Mouse (Mus musculus): Measurements from ENCODE around the gene Acacb. TPM values are rescaled to one million over a fixed set of nuclear protein-coding genes. Genes with fewer than 3 reads are reported as not detected.

The Acacb gene
- polyA plus RNA-seq, 1 experiment from 2014 or later, result 0.54 TPM

GRCm38 (mm10) chr5:114299156-114299855, 153.0 kb downstream of the Acacb start:
- no peak for DNase-seq (ENCODE audit: low spot score)
- no peak overlapping the region for H3K4me3 ChIP-seq (ENCODE audit: low read depth, low read length)
- 55% methylated on average over 22 of the region's 22 CpGs for WGBS
- no peaks in the 10 kb centered on the region for H3K27me3 ChIP-seq (replicated peaks; ENCODE audit: insufficient read depth, low read length)
- H3K4me1 ChIP-seq (ENCODE audit: insufficient read depth, low read depth, low read length), result no peaks in the 10 kb centered on the region
- TF ChIP-seq CTCF (IDR thresholded peaks at IDR 0.05) (no peak), EP300 (IDR thresholded peaks at IDR 0.05) (no peak)
- no peak for ATAC-seq
- H3K4me2 ChIP-seq (replicated peaks; ENCODE audit: low read depth, low read length), result no peak overlapping the region
- H3K9me3 ChIP-seq (ENCODE audit: low read length), result no peaks in the 10 kb centered on the region
- H3K27ac ChIP-seq (ENCODE audit: low read length), result no peak overlapping the region
- no peak overlapping the region for H3K9ac ChIP-seq (replicated peaks; ENCODE audit: low read depth)
- H3K36me3 ChIP-seq (ENCODE audit: insufficient read depth, low read length), result no peaks in the 10 kb centered on the region

DNA sequence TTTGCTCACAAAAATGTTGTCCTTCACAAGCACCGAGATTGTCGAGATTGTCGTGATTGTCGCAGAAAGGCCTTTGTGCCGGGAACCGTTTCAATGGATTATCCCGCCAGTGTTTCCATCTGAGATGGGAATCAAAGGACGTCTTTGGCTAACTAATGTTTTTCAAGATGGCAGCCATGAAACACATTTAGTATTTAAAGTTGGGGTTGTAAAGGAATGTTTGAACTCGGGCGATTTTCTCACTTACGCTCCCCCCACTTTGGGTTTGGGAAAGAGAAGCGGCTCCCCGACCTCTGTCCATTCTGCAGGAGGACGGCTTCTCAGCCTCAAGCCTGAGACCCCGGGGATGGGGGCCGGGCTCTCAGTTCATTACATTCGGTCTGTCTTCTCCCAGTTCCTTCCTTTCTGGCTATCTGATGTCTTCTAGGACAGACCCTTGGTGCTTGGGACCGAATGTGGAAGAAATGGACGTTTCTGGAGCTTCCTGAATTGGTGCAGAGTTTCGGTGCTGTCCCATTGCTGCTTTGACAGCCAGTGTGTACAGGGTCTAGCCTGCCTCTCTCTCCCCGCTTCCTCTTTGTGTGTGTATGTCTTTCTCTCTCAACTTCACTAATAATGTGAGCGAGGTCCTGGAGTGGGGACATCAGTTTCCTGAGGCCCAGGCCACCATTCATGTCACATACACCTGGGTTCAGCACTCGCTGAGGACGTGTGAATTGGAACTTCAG, 153.7 kb downstream of the Acacb start:
- H3K4me2 ChIP-seq (replicated peaks; ENCODE audit: low read depth, low read length), result no peak overlapping the region
- ATAC-seq, result no peak
- H3K27ac ChIP-seq (ENCODE audit: low read length), result no peak overlapping the region
- 85% methylated on average over 24 of the region's 24 CpGs for WGBS
- no peaks in the 10 kb centered on the region for H3K27me3 ChIP-seq (replicated peaks; ENCODE audit: insufficient read depth, low read length)
- no peaks in the 10 kb centered on the region for H3K36me3 ChIP-seq (ENCODE audit: insufficient read depth, low read length)
- no peaks in the 10 kb centered on the region for H3K9me3 ChIP-seq (ENCODE audit: low read length)
- TF ChIP-seq CTCF (IDR thresholded peaks at IDR 0.05) (no peak), EP300 (IDR thresholded peaks at IDR 0.05) (no peak)
- H3K9ac ChIP-seq (replicated peaks; ENCODE audit: low read depth), result no peak overlapping the region
- H3K4me3 ChIP-seq (ENCODE audit: low read depth, low read length), result no peak overlapping the region
- H3K4me1 ChIP-seq (ENCODE audit: insufficient read depth, low read depth, low read length), result no peaks in the 10 kb centered on the region
- no peak for DNase-seq (ENCODE audit: low spot score)

Other genes with a start within 250 kb of the Acacb start
- gene Coro1c, start 237.8 kb upstream of the Acacb start, polyA plus RNA-seq (2015; fragmentation: Nextera tagmentation; extraction: Ambion mirVana), result 102 and 115 TPM in 2 replicates
- 13.2 and 14.3 TPM in 2 replicates for gene Ssh1, start 152.6 kb upstream of the Acacb start, polyA plus RNA-seq (2015; fragmentation: Nextera tagmentation; extraction: Ambion mirVana)
- gene Dao, start 142.8 kb upstream of the Acacb start, polyA plus RNA-seq (2015; fragmentation: Nextera tagmentation; extraction: Ambion mirVana), result not detected in 2 replicates
- gene Usp30, start 81.1 kb upstream of the Acacb start, polyA plus RNA-seq (2015; fragmentation: Nextera tagmentation; extraction: Ambion mirVana), result 8.3 and 8.7 TPM in 2 replicates
- gene Svop, start 55.0 kb upstream of the Acacb start, polyA plus RNA-seq (2015; fragmentation: Nextera tagmentation; extraction: Ambion mirVana), result not detected in 2 replicates
- gene Alkbh2, start 18.3 kb upstream of the Acacb start, polyA plus RNA-seq (2015; fragmentation: Nextera tagmentation; extraction: Ambion mirVana), result 4.1 and 4.3 TPM in 2 replicates
- gene Ung, start 16.1 kb upstream of the Acacb start, polyA plus RNA-seq (2015; fragmentation: Nextera tagmentation; extraction: Ambion mirVana), result 4.5 and 5.5 TPM in 2 replicates
- 0.74 and 0.81 TPM in 2 replicates for gene Foxn4, start 127.3 kb downstream of the Acacb start, polyA plus RNA-seq (2015; fragmentation: Nextera tagmentation; extraction: Ambion mirVana)
- 3.1 and 3.4 TPM in 2 replicates for gene Myo1h, start 142.6 kb downstream of the Acacb start, polyA plus RNA-seq (2015; fragmentation: Nextera tagmentation; extraction: Ambion mirVana)
- 223 and 230 TPM in 2 replicates for gene Kctd10, start 234.0 kb downstream of the Acacb start, polyA plus RNA-seq (2015; fragmentation: Nextera tagmentation; extraction: Ambion mirVana)
- 28.9 and 30.1 TPM in 2 replicates for gene Ube3b, start 234.1 kb downstream of the Acacb start, polyA plus RNA-seq (2015; fragmentation: Nextera tagmentation; extraction: Ambion mirVana)